Mouse (Mus musculus): ENCODE measurements around the gene Mgat5. TPM values are rescaled to one million over a fixed set of nuclear protein-coding genes. Genes with fewer than 3 reads are reported as not detected.

Gene Mgat5
- polyA plus RNA-seq, 1 experiment, result 2.2 TPM

- TF ChIP-seq TCF12 (IDR thresholded peaks at IDR 0.05; ENCODE audit: insufficient read depth, poor library complexity, severe bottlenecking), result no peak
- no peak for TF ChIP-seq E2F4 (IDR thresholded peaks at IDR 0.05; ENCODE audit: insufficient read depth)
- no peak for TF ChIP-seq MAX (IDR thresholded peaks at IDR 0.05; ENCODE audit: low read depth)
- TF ChIP-seq SRF (IDR thresholded peaks at IDR 0.05; ENCODE audit: control insufficient read depth, insufficient read length, low read depth), result no peak
- no peak for TF ChIP-seq CEBPB (IDR thresholded peaks at IDR 0.05; ENCODE audit: insufficient read depth, poor library complexity, severe bottlenecking)
- no peak for TF ChIP-seq POLR2AphosphoS2 (IDR thresholded peaks at IDR 0.05; ENCODE audit: insufficient read length, low read depth)
- TF ChIP-seq MYOD1 (IDR thresholded peaks at IDR 0.05; ENCODE audit: control insufficient read depth in 1 of 3, insufficient read length in 2 of 3, low read depth in 2 of 3), result no peak
- no peak for TF ChIP-seq POLR2A (IDR thresholded peaks at IDR 0.05; ENCODE audit: insufficient read length, low read depth)
- TF ChIP-seq TCF3 (IDR thresholded peaks at IDR 0.05; ENCODE audit: insufficient read length, low read depth), result no peak
- no peak for TF ChIP-seq USF1 (IDR thresholded peaks at IDR 0.05; ENCODE audit: low read depth)
- Histone ChIP-seq H3K4me2 (ENCODE audit: low read depth) (no peak overlapping the region), H3ac (ENCODE audit: control insufficient read depth, insufficient read length) (no peak overlapping the region), H3K36me3 (ENCODE audit: control insufficient read depth, insufficient read depth) (no peaks in the 10 kb centered on the region), H3K27me3 (ENCODE audit: control insufficient read depth, insufficient read depth, insufficient read length) (no peaks in the 10 kb centered on the region), H3K79me2 (ENCODE audit: control insufficient read depth, insufficient read depth) (no peaks in the 10 kb centered on the region), H3K4me3 (no peak overlapping the region)
These were observed 149.3 kb downstream of the Mgat5 start for GRCm38 (mm10) chr1:127354152-127354551.

- no peak overlapping the region for H3K4me3 ChIP-seq
- no peaks in the 10 kb centered on the region for H3K27me3 ChIP-seq (ENCODE audit: control insufficient read depth, insufficient read depth, insufficient read length)
- no peaks in the 10 kb centered on the region for H3K79me2 ChIP-seq (ENCODE audit: control insufficient read depth, insufficient read depth)
- TF ChIP-seq POLR2AphosphoS2 (IDR thresholded peaks at IDR 0.05; ENCODE audit: insufficient read length, low read depth) (no peak), SRF (IDR thresholded peaks at IDR 0.05; ENCODE audit: control insufficient read depth, insufficient read length, low read depth) (no peak), REST (IDR thresholded peaks at IDR 0.05; ENCODE audit: insufficient read depth, insufficient read length) (no peak), TCF12 (IDR thresholded peaks at IDR 0.05; ENCODE audit: insufficient read depth, poor library complexity, severe bottlenecking) (no peak), POLR2A (IDR thresholded peaks at IDR 0.05; ENCODE audit: insufficient read length, low read depth) (no peak), USF1 (IDR thresholded peaks at IDR 0.05; ENCODE audit: low read depth) (no peak), MYOG (IDR thresholded peaks at IDR 0.05; ENCODE audit: control insufficient read depth in 1 of 3, insufficient read depth in 1 of 3, insufficient read length in 2 of 3, low read depth in 2 of 3) (no peak), MAX (IDR thresholded peaks at IDR 0.05; ENCODE audit: low read depth) (no peak), MYOD1 (IDR thresholded peaks at IDR 0.05; ENCODE audit: control insufficient read depth in 1 of 3, insufficient read length in 2 of 3, low read depth in 2 of 3) (no peak), TCF3 (IDR thresholded peaks at IDR 0.05; ENCODE audit: insufficient read length, low read depth) (no peak), CEBPB (IDR thresholded peaks at IDR 0.05; ENCODE audit: insufficient read depth, poor library complexity, severe bottlenecking) (no peak), E2F4 (IDR thresholded peaks at IDR 0.05; ENCODE audit: insufficient read depth) (no peak)
- H3K4me2 ChIP-seq (ENCODE audit: low read depth), result no peak overlapping the region
- no peak overlapping the region for H3ac ChIP-seq (ENCODE audit: control insufficient read depth, insufficient read length)
- no peaks in the 10 kb centered on the region for H3K36me3 ChIP-seq (ENCODE audit: control insufficient read depth, insufficient read depth)
These were observed 150.2 kb downstream of the Mgat5 start for GRCm38 (mm10) chr1:127355034-127355433.

GRCm38 (mm10) chr1:127363638-127364037, 158.8 kb downstream of the Mgat5 start:
- Histone ChIP-seq H3K36me3 (ENCODE audit: control insufficient read depth, insufficient read depth) (no peaks in the 10 kb centered on the region), H3K27me3 (ENCODE audit: control insufficient read depth, insufficient read depth, insufficient read length) (no peaks in the 10 kb centered on the region), H3ac (ENCODE audit: control insufficient read depth, insufficient read length) (no peak overlapping the region), H3K4me2 (ENCODE audit: low read depth) (no peak overlapping the region), H3K79me2 (ENCODE audit: control insufficient read depth, insufficient read depth) (no peaks in the 10 kb centered on the region), H3K4me3 (no peak overlapping the region)
- TF ChIP-seq MAX (IDR thresholded peaks at IDR 0.05; ENCODE audit: low read depth) (no peak), MYOG (IDR thresholded peaks at IDR 0.05; ENCODE audit: control insufficient read depth in 1 of 3, insufficient read depth in 1 of 3, insufficient read length in 2 of 3, low read depth in 2 of 3) (no peak), CEBPB (IDR thresholded peaks at IDR 0.05; ENCODE audit: insufficient read depth, poor library complexity, severe bottlenecking) (no peak), REST (IDR thresholded peaks at IDR 0.05; ENCODE audit: insufficient read depth, insufficient read length) (no peak), POLR2AphosphoS2 (IDR thresholded peaks at IDR 0.05; ENCODE audit: insufficient read length, low read depth) (no peak), E2F4 (IDR thresholded peaks at IDR 0.05; ENCODE audit: insufficient read depth) (no peak), USF1 (IDR thresholded peaks at IDR 0.05; ENCODE audit: low read depth) (no peak), TCF12 (IDR thresholded peaks at IDR 0.05; ENCODE audit: insufficient read depth, poor library complexity, severe bottlenecking) (no peak)

GRCm38 (mm10) chr1:127365706-127366105, 160.9 kb downstream of the Mgat5 start:
- TF ChIP-seq USF1 (IDR thresholded peaks at IDR 0.05; ENCODE audit: low read depth), result no peak
- TF ChIP-seq SRF (IDR thresholded peaks at IDR 0.05; ENCODE audit: control insufficient read depth, insufficient read length, low read depth), result no peak
- TF ChIP-seq MYOD1 (IDR thresholded peaks at IDR 0.05; ENCODE audit: control insufficient read depth in 1 of 3, insufficient read length in 2 of 3, low read depth in 2 of 3), result no peak
- TF ChIP-seq POLR2AphosphoS2 (IDR thresholded peaks at IDR 0.05; ENCODE audit: insufficient read length, low read depth), result no peak
- no peak for TF ChIP-seq MAX (IDR thresholded peaks at IDR 0.05; ENCODE audit: low read depth)
- no peak for TF ChIP-seq MYOG (IDR thresholded peaks at IDR 0.05; ENCODE audit: control insufficient read depth in 1 of 3, insufficient read depth in 1 of 3, insufficient read length in 2 of 3, low read depth in 2 of 3)
- TF ChIP-seq CEBPB (IDR thresholded peaks at IDR 0.05; ENCODE audit: insufficient read depth, poor library complexity, severe bottlenecking), result no peak
- TF ChIP-seq TCF3 (IDR thresholded peaks at IDR 0.05; ENCODE audit: insufficient read length, low read depth), result no peak
- TF ChIP-seq TCF12 (IDR thresholded peaks at IDR 0.05; ENCODE audit: insufficient read depth, poor library complexity, severe bottlenecking), result no peak
- no peak for TF ChIP-seq POLR2A (IDR thresholded peaks at IDR 0.05; ENCODE audit: insufficient read length, low read depth)
- no peak for TF ChIP-seq REST (IDR thresholded peaks at IDR 0.05; ENCODE audit: insufficient read depth, insufficient read length)
- no peak for TF ChIP-seq E2F4 (IDR thresholded peaks at IDR 0.05; ENCODE audit: insufficient read depth)
- Histone ChIP-seq H3K4me3 (no peak overlapping the region), H3K27me3 (ENCODE audit: control insufficient read depth, insufficient read depth, insufficient read length) (no peaks in the 10 kb centered on the region), H3K36me3 (ENCODE audit: control insufficient read depth, insufficient read depth) (no peaks in the 10 kb centered on the region), H3K79me2 (ENCODE audit: control insufficient read depth, insufficient read depth) (no peaks in the 10 kb centered on the region), H3ac (ENCODE audit: control insufficient read depth, insufficient read length) (no peak overlapping the region), H3K4me2 (ENCODE audit: low read depth) (no peak overlapping the region)

GRCm38 (mm10) chr1:127366111-127366510, 161.3 kb downstream of the Mgat5 start:
- Histone ChIP-seq H3K36me3 (ENCODE audit: control insufficient read depth, insufficient read depth) (no peaks in the 10 kb centered on the region), H3K27me3 (ENCODE audit: control insufficient read depth, insufficient read depth, insufficient read length) (no peaks in the 10 kb centered on the region), H3ac (ENCODE audit: control insufficient read depth, insufficient read length) (no peak overlapping the region), H3K79me2 (ENCODE audit: control insufficient read depth, insufficient read depth) (no peaks in the 10 kb centered on the region), H3K4me3 (no peak overlapping the region), H3K4me2 (ENCODE audit: low read depth) (no peak overlapping the region)
- TF ChIP-seq CEBPB (IDR thresholded peaks at IDR 0.05; ENCODE audit: insufficient read depth, poor library complexity, severe bottlenecking) (no peak), SRF (IDR thresholded peaks at IDR 0.05; ENCODE audit: control insufficient read depth, insufficient read length, low read depth) (no peak), MAX (IDR thresholded peaks at IDR 0.05; ENCODE audit: low read depth) (no peak), E2F4 (IDR thresholded peaks at IDR 0.05; ENCODE audit: insufficient read depth) (no peak), MYOD1 (IDR thresholded peaks at IDR 0.05; ENCODE audit: control insufficient read depth in 1 of 3, insufficient read length in 2 of 3, low read depth in 2 of 3) (no peak), REST (IDR thresholded peaks at IDR 0.05; ENCODE audit: insufficient read depth, insufficient read length) (no peak), POLR2AphosphoS2 (IDR thresholded peaks at IDR 0.05; ENCODE audit: insufficient read length, low read depth) (no peak), POLR2A (IDR thresholded peaks at IDR 0.05; ENCODE audit: insufficient read length, low read depth) (no peak), TCF3 (IDR thresholded peaks at IDR 0.05; ENCODE audit: insufficient read length, low read depth) (no peak), TCF12 (IDR thresholded peaks at IDR 0.05; ENCODE audit: insufficient read depth, poor library complexity, severe bottlenecking) (no peak), USF1 (IDR thresholded peaks at IDR 0.05; ENCODE audit: low read depth) (no peak), MYOG (IDR thresholded peaks at IDR 0.05; ENCODE audit: control insufficient read depth in 1 of 3, insufficient read depth in 1 of 3, insufficient read length in 2 of 3, low read depth in 2 of 3) (no peak)
